Comparison of ENCODE assay signal across 24 mouse cellular contexts in genomic region chrX:22848778-22849177, GRCm38 (mm10).
DNase-seq lines count a peak whose midpoint lies in the region; ATAC-seq lines count a peak whose summit lies in the region.
"Had no signal": no experiment of that assay in that cellular context is flagged by ENCODE, and none has a peak within 500 bp of the region (broad histone marks: within the 10 kb centered on the region; RNA-seq: fewer than 3 reads in every experiment).

No protein-coding gene starts in this region.

- WGBS in forebrain, embryonic 13.5 days = 32% methylated on average over 2 of the region's 2 CpGs
- WGBS in forebrain, embryonic 14.5 days = 34% methylated on average over 2 of the region's 2 CpGs
- 34% methylated on average over 2 of the region's 2 CpGs for WGBS in hindbrain, embryonic 16.5 days

- H3K9ac ChIP-seq in forebrain, embryonic 13.5 days = no peak overlapping the region
- no peak overlapping the region for H3K9ac ChIP-seq in forebrain, embryonic 14.5 days (ENCODE audit: low read length)
- H3K9ac ChIP-seq in hindbrain, embryonic 16.5 days (ENCODE audit: low read depth, low read length) = no peak overlapping the region
- H3K9ac ChIP-seq: embryonic facial prominence, embryonic 12.5 days; forebrain, embryonic 12.5 days; forebrain, postnatal 0 days had no signal

- intact Hi-C loops in left cerebral cortex, postnatal 14 days (cut with DNase I) = no loop called here

- H3K27ac ChIP-seq in forebrain, embryonic 13.5 days = 0 out of 2 replicates have a peak overlapping the region, but pooled peaks have one; percentile 8
- no peak overlapping the region for H3K27ac ChIP-seq in forebrain, embryonic 14.5 days (ENCODE audit: low read depth, low read length)
- no peak overlapping the region for H3K27ac ChIP-seq in hindbrain, embryonic 16.5 days (ENCODE audit: low read depth, low read length)
- H3K27ac ChIP-seq: embryonic facial prominence, embryonic 10.5 days; embryonic facial prominence, embryonic 12.5 days had no signal

- H3K36me3 ChIP-seq in forebrain, embryonic 13.5 days (ENCODE audit: poor library complexity, severe bottlenecking) = no peaks in the 10 kb centered on the region
- no peaks in the 10 kb centered on the region for H3K36me3 ChIP-seq in forebrain, embryonic 14.5 days (ENCODE audit: control insufficient read depth, insufficient read depth, low read length)
- H3K36me3 ChIP-seq in hindbrain, embryonic 16.5 days (ENCODE audit: control insufficient read depth, insufficient read depth, low read length) = no peaks in the 10 kb centered on the region
- H3K36me3 ChIP-seq: embryonic facial prominence, embryonic 10.5 days; embryonic facial prominence, embryonic 12.5 days; forebrain, embryonic 12.5 days; G1E had no signal

- H3K4me3 ChIP-seq in forebrain, embryonic 13.5 days = no peak overlapping the region
- H3K4me3 ChIP-seq in forebrain, embryonic 14.5 days (ENCODE audit: low read depth, low read length) = no peak overlapping the region
- no peak overlapping the region for H3K4me3 ChIP-seq in hindbrain, embryonic 16.5 days (ENCODE audit: low read length)
- H3K4me3 ChIP-seq: embryonic facial prominence, embryonic 10.5 days; embryonic facial prominence, embryonic 12.5 days; forebrain, embryonic 12.5 days had no signal

- H3K4me1 ChIP-seq in forebrain, embryonic 13.5 days = 0 out of 2 replicates have a peak, but pooled peaks cover 2% of the 10 kb centered on the region
- no peaks in the 10 kb centered on the region for H3K4me1 ChIP-seq in forebrain, embryonic 14.5 days (ENCODE audit: control insufficient read depth, insufficient read depth, low read length)
- H3K4me1 ChIP-seq in hindbrain, embryonic 16.5 days (ENCODE audit: control insufficient read depth, insufficient read depth, low read depth, low read length) = no peaks in the 10 kb centered on the region
- H3K4me1 ChIP-seq: embryonic facial prominence, embryonic 10.5 days; embryonic facial prominence, embryonic 12.5 days; forebrain, embryonic 12.5 days had no signal

- DNase-seq in forebrain, embryonic 14.5 days (ENCODE audit: low spot score) = no peak
- DNase-seq in ES-CJ7 (ENCODE audit: low read depth, low spot score) (peak; percentile 36), R1 (ENCODE audit: low read depth, low spot score) (peak; percentile 56)
- no peak for DNase-seq in left cerebral cortex, postnatal 14 days (ENCODE audit: low spot score in 2 of 2)
- DNase-seq: adrenal gland, adult 8-10 months; adrenal gland, postnatal 14 days; adrenal gland, postnatal 36 days; B cell, adult 2 months; cerebellum, adult 11-12 months; cerebellum, adult 2 months; cerebellum, adult 9-10 months; cerebellum, postnatal 10 days; cerebellum, postnatal 25 days had no signal

- no peaks in the 10 kb centered on the region for H3K27me3 ChIP-seq in forebrain, embryonic 13.5 days
- no peaks in the 10 kb centered on the region for H3K27me3 ChIP-seq in forebrain, embryonic 14.5 days (replicated peaks; ENCODE audit: control insufficient read depth, insufficient read depth, low read length)
- no peaks in the 10 kb centered on the region for H3K27me3 ChIP-seq in hindbrain, embryonic 16.5 days (replicated peaks; ENCODE audit: control insufficient read depth, insufficient read depth, low read length)
- H3K27me3 ChIP-seq: CH12.LX; embryonic facial prominence, embryonic 12.5 days; forebrain, embryonic 12.5 days had no signal

- H3K4me2 ChIP-seq in forebrain, embryonic 13.5 days = no peak overlapping the region
- no peak overlapping the region for H3K4me2 ChIP-seq in forebrain, embryonic 14.5 days (ENCODE audit: low read length)
- no peak overlapping the region for H3K4me2 ChIP-seq in hindbrain, embryonic 16.5 days (ENCODE audit: low read length)
- H3K4me2 ChIP-seq: embryonic facial prominence, embryonic 12.5 days; forebrain, embryonic 12.5 days had no signal

- no peak for ATAC-seq in forebrain, embryonic 13.5 days
- no peak for ATAC-seq in forebrain, embryonic 14.5 days
- no peak for ATAC-seq in hindbrain, embryonic 16.5 days
- ATAC-seq: activated CD4-positive, CD25-positive, alpha-beta regulatory T cell, adult 4 months; CD4-positive, CD25-positive, alpha-beta regulatory T cell, adult 4 months; Patski had no signal

- H3K9me3 ChIP-seq in forebrain, embryonic 13.5 days (replicated peaks) = no peaks in the 10 kb centered on the region
- H3K9me3 ChIP-seq in forebrain, embryonic 14.5 days (replicated peaks; ENCODE audit: control insufficient read depth, low read length) = no peaks in the 10 kb centered on the region
- no peaks in the 10 kb centered on the region for H3K9me3 ChIP-seq in hindbrain, embryonic 16.5 days (ENCODE audit: control insufficient read depth, low read length)
- H3K9me3 ChIP-seq: embryonic facial prominence, embryonic 10.5 days; embryonic facial prominence, embryonic 12.5 days; forebrain, embryonic 12.5 days; G1E had no signal

Comparison
In these comparisons a context has a peak if more than half of its experiments do, and no peak if none do; other contexts are left out.
1. DNase-seq: peak in ES-CJ7 (single experiment) and R1 (single experiment); none in forebrain, embryonic 14.5 days (single experiment) and left cerebral cortex, postnatal 14 days (0 of 2).